Mouse (Mus musculus): ENCODE data around the gene 1700034J05Rik.

DNA sequence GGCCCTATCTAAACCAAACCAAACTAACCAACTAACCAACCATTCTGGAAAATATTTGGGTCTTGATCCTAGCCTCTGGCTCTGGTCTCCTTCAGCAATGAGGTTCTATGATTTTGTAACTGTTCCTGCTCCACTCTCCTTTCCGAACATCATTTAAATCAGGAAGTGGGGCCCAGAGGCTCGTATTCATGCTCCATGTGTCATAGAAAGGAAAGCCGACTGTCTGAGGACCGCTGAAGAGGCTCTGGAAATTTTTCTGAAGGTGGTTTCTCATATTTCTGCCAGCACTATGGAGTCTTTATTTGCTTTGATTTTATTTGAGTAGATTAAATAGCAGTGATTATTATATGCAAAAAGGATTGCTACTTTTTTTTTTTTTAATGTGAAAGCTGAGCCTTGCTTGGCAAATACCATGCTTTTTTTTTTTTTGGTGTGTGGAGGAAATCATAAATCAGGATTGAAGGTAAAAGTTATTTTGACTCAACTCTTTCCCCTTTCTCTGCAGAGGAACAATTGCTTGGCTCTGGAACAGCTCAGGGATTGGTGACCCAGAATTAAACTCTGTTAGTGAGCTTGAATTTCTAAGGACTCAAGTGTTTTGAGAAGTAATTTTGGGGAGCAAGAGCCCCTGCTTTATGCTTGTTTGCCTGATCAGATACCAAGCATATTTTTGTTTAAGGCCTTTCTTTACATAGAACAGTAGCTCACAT lies 40.6 kb downstream of the 1700034J05Rik start:
- TF ChIP-seq POLR2A (IDR thresholded peaks at IDR 0.05; ENCODE audit: extremely low read depth, insufficient read depth, low read length) (no peak), CTCF (IDR thresholded peaks at IDR 0.05; ENCODE audit: extremely low read depth, insufficient read depth, low read length) (no peak)
